31 mouse cellular contexts compared by ENCODE assay signal in the genomic region with DNA sequence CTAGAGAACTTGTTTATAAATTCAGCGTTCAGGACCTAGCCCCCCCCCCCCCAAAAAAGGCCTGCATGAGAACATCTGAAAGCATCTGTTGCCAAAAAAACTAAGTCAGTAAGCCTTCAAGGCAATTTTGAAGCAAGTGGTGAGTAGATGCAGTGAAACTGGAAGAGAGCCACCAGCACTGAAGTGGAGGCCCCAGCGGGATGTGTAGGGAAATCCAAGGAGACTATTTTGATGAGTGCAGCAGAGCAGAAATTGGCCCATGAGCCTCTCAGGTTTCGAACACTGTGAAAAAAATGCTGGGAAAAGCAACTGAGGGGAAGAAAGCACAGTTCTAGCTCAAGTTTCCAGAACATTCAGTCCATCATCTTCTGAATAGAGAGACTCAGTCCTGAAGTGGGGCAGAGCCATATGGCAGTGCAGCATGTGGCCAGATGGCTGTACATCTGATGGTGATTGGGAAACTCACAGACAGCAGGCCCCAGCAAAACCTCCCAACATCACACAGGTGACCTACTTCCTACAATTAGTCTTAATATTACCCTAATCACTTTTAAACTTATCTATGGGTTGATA. TPM values are rescaled to one million over a fixed set of nuclear protein-coding genes. Genes with fewer than 3 reads are reported as not detected.
DNase-seq lines count a peak whose midpoint lies in the region; ATAC-seq and TF ChIP-seq lines count a peak whose summit lies in the region.
"Had no signal": no experiment of that assay in that cellular context is flagged by ENCODE, and none has a peak within 500 bp of the region (broad histone marks: within the 10 kb centered on the region; RNA-seq: fewer than 3 reads in every experiment).

No protein-coding gene starts in this region.

- H3K4me1 ChIP-seq in limb, embryonic 14.5 days (ENCODE audit: control insufficient read depth, insufficient read depth, low read length): no peaks in the 10 kb centered on the region
- no peaks in the 10 kb centered on the region for H3K4me1 ChIP-seq in limb, embryonic 10.5 days
- H3K4me1 ChIP-seq in heart, embryonic 11.5 days (ENCODE audit: control insufficient read depth, insufficient read depth, low read length): no peaks in the 10 kb centered on the region
- H3K4me1 ChIP-seq: forebrain, embryonic 13.5 days; hindbrain, embryonic 15.5 days; intestine, embryonic 15.5 days; limb, embryonic 15.5 days; lung, embryonic 15.5 days; neural tube, embryonic 13.5 days had no signal

- no peaks in the 10 kb centered on the region for H3K27me3 ChIP-seq in limb, embryonic 14.5 days (ENCODE audit: control insufficient read depth, insufficient read depth, low read length)
- no peaks in the 10 kb centered on the region for H3K27me3 ChIP-seq in limb, embryonic 10.5 days (ENCODE audit: low read depth, poor library complexity, severe bottlenecking)
- no peaks in the 10 kb centered on the region for H3K27me3 ChIP-seq in heart, embryonic 11.5 days (ENCODE audit: control insufficient read depth, insufficient read depth, low read length)
- H3K27me3 ChIP-seq: forebrain, embryonic 13.5 days; hindbrain, embryonic 15.5 days; intestine, embryonic 15.5 days; limb, embryonic 15.5 days; lung, embryonic 15.5 days; neural tube, embryonic 13.5 days had no signal

- WGBS in limb, embryonic 14.5 days: 74% methylated on average over 3 of the region's 3 CpGs
- WGBS in limb, embryonic 10.5 days: 90% methylated on average over 3 of the region's 3 CpGs
- 83% methylated on average over 3 of the region's 3 CpGs for WGBS in heart, embryonic 11.5 days (ENCODE audit: insufficient replicate concordance)

- H3K9ac ChIP-seq in limb, embryonic 14.5 days (ENCODE audit: low read depth, low read length, severe bottlenecking): no peak overlapping the region
- H3K9ac ChIP-seq in heart, embryonic 11.5 days (ENCODE audit: low read depth, low read length): no peak overlapping the region
- H3K9ac ChIP-seq: forebrain, embryonic 13.5 days; hindbrain, embryonic 15.5 days; intestine, embryonic 15.5 days; limb, embryonic 15.5 days; liver, embryonic 14.5 days; lung, embryonic 15.5 days; neural tube, embryonic 13.5 days had no signal

- TF ChIP-seq POLR2A in limb, embryonic 14.5 days (IDR thresholded peaks at IDR 0.05; ENCODE audit: borderline replicate concordance, extremely low read depth, insufficient read depth, insufficient read length): no peak

- peak; percentile 4 for DNase-seq in limb, embryonic 14.5 days (ENCODE audit: low spot score)
- no peak for DNase-seq in limb, embryonic 10.5 days (ENCODE audit: low spot score)
- peak; percentile 55 to 61 for DNase-seq in cerebellum, adult 18-20 months
- DNase-seq in cerebellum, postnatal 14 days: peak; percentile 41 to 61
- DNase-seq in urinary bladder, postnatal 25 days (ENCODE audit: low spot score): no peak
- DNase-seq: adrenal gland, postnatal 36 days; heart, postnatal 4 days; kidney, adult 8-10 months; kidney, postnatal 10 days; lung, postnatal 36 days; midbrain, embryonic 14.5 days; thymus, postnatal 14 days had no signal

- no peak overlapping the region for H3K4me2 ChIP-seq in limb, embryonic 14.5 days (replicated peaks; ENCODE audit: low read depth, low read length, severe bottlenecking)
- no peak overlapping the region for H3K4me2 ChIP-seq in heart, embryonic 11.5 days
- H3K4me2 ChIP-seq: forebrain, embryonic 13.5 days; hindbrain, embryonic 15.5 days; intestine, embryonic 15.5 days; limb, embryonic 15.5 days; lung, embryonic 15.5 days; neural tube, embryonic 13.5 days had no signal

- H3K4me3 ChIP-seq in limb, embryonic 14.5 days (replicated peaks; ENCODE audit: low read length): no peak overlapping the region
- no peak overlapping the region for H3K4me3 ChIP-seq in limb, embryonic 10.5 days
- no peak overlapping the region for H3K4me3 ChIP-seq in heart, embryonic 11.5 days (ENCODE audit: low read depth, low read length)
- H3K4me3 ChIP-seq: erythroblast, embryonic 14.5 days; forebrain, embryonic 13.5 days; hindbrain, embryonic 15.5 days; intestine, embryonic 15.5 days; limb, embryonic 15.5 days; lung, embryonic 15.5 days; myocyte; neural tube, embryonic 13.5 days had no signal

- no peak overlapping the region for H3K27ac ChIP-seq in limb, embryonic 14.5 days (replicated peaks; ENCODE audit: low read depth, low read length)
- H3K27ac ChIP-seq in limb, embryonic 10.5 days: no peak overlapping the region
- H3K27ac ChIP-seq in heart, embryonic 11.5 days (ENCODE audit: low read depth, low read length): no peak overlapping the region
- H3K27ac ChIP-seq: forebrain, embryonic 13.5 days; hindbrain, embryonic 15.5 days; intestine, embryonic 15.5 days; limb, embryonic 15.5 days; liver, embryonic 14.5 days; lung, embryonic 15.5 days; neural tube, embryonic 13.5 days had no signal

- no peak for ATAC-seq in limb, embryonic 14.5 days (ENCODE audit: low FRiP score, low read depth)
- ATAC-seq in erythroblast, adult 5-6 weeks (replicated peaks; ENCODE audit: low FRiP score, poor library complexity, severe bottlenecking): no peak
- no peak for ATAC-seq in heart, embryonic 11.5 days (replicated peaks; ENCODE audit: insufficient number of reproducible peaks, low FRiP score, low TSS enrichment)
- ATAC-seq: forebrain, embryonic 13.5 days; intestine, embryonic 15.5 days had no signal

- no peaks in the 10 kb centered on the region for H3K9me3 ChIP-seq in limb, embryonic 14.5 days (ENCODE audit: control insufficient read depth, low read length)
- H3K9me3 ChIP-seq in limb, embryonic 10.5 days (replicated peaks): no peaks in the 10 kb centered on the region
- no peaks in the 10 kb centered on the region for H3K9me3 ChIP-seq in heart, embryonic 11.5 days (replicated peaks; ENCODE audit: control insufficient read depth, low read length)
- H3K9me3 ChIP-seq: hindbrain, embryonic 15.5 days; intestine, embryonic 15.5 days; limb, embryonic 15.5 days; lung, embryonic 15.5 days; neural tube, embryonic 13.5 days had no signal

- no peaks in the 10 kb centered on the region for H3K36me3 ChIP-seq in limb, embryonic 14.5 days (ENCODE audit: control insufficient read depth, insufficient read depth, low read length)
- no peaks in the 10 kb centered on the region for H3K36me3 ChIP-seq in limb, embryonic 10.5 days
- H3K36me3 ChIP-seq in heart, embryonic 11.5 days (ENCODE audit: control insufficient read depth, insufficient read depth, low read length): no peaks in the 10 kb centered on the region
- H3K36me3 ChIP-seq: hindbrain, embryonic 15.5 days; intestine, embryonic 15.5 days; limb, embryonic 15.5 days; lung, embryonic 15.5 days; neural tube, embryonic 13.5 days had no signal

RNA-seq across cellular contexts. Expression of a gene that starts 13.2 kb away (rescaled TPM):
- polyA plus RNA-seq in limb, embryonic 14.5 days (2012; rRNA removed): 0.06 and 0.14 TPM in 2 replicates
- not detected in 2 replicates for polyA plus RNA-seq in limb, embryonic 14.5 days (2014; fragmentation: Nextera tagmentation; extraction: Ambion mirVana)
- polyA plus RNA-seq in limb, embryonic 10.5 days (2016; fragmentation: Nextera tagmentation; extraction: Ambion mirVana): not detected in 2 replicates
- not detected in 2 replicates for total RNA-seq in erythroblast, adult 5-6 weeks (2015; ENCODE audit: low replicate concordance)
- total RNA-seq in erythroblast, adult 5-6 weeks (2017; ENCODE audit: low replicate concordance): not detected in 2 replicates
- polyA plus RNA-seq in heart, embryonic 11.5 days (2014; fragmentation: Nextera tagmentation; extraction: Ambion mirVana): not detected in 2 replicates
- total RNA-seq: adrenal gland, postnatal 36 days; ES-E14; heart, postnatal 4 days; layer of hippocampus, adult 18-20 months; layer of hippocampus, postnatal 36 days; left cerebral cortex, postnatal 14 days; megakaryocyte-erythroid progenitor cell, adult 5-6 weeks had no signal
- polyA plus RNA-seq: cortical plate, adult 2 months; embryonic facial prominence, embryonic 11.5 days; erythroblast, embryonic 14.5 days; forebrain, embryonic 13.5 days; heart, embryonic 16.5 days; hindbrain, embryonic 15.5 days; limb, embryonic 15.5 days; liver, embryonic 14.5 days; lung, embryonic 15.5 days; midbrain, embryonic 14.5 days; myocyte; neural tube, embryonic 13.5 days had no signal

Comparison
In these comparisons a context has a peak if more than half of its experiments do, and no peak if none do; other contexts are left out.
1. DNase-seq: peak in limb, embryonic 14.5 days (single experiment), cerebellum, adult 18-20 months (2 of 2) and cerebellum, postnatal 14 days (2 of 2); none in limb, embryonic 10.5 days (single experiment) and urinary bladder, postnatal 25 days (single experiment).